Mouse (Mus musculus): Measurements from ENCODE around the gene Tbc1d13. TPM values are rescaled to one million over a fixed set of nuclear protein-coding genes. Genes with fewer than 3 reads are reported as not detected.

The Tbc1d13 gene
- total RNA-seq, 2 experiments from 2014 or later: 49.6 to 53.3 TPM

DNA sequence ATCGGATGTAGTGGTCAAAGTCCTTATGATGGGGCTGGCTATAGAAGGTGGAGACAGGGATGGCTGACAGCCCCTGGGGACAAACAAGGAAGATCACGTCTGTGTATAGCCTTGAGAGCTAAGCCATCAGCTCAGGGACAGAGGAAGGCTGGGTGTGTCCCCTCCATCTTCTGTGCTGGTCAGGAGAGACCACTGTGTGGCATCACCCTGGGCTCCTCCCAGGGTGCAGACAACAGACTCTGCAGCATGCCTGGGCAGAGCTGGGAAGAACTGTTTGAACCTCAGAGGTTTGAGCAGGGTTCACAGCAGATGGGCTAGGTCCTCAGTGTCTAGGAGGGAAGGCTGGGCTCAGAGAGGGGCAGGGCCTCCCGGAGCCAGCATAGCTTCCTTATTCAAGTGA is 52.1 kb downstream of the Tbc1d13 start:
- no peak for TF ChIP-seq CTCF (IDR thresholded peaks at IDR 0.05)
- intact Hi-C loops (cut with DNase I): no loop called here
- DNase-seq (ENCODE audit: extremely low spot score in 1 of 2, low spot score in 2 of 2): no peak
- no peak overlapping the region for H3K4me3 ChIP-seq
- H3K27ac ChIP-seq: no peak overlapping the region

- no peak for DNase-seq (ENCODE audit: extremely low spot score in 1 of 2, low spot score in 2 of 2)
- intact Hi-C loops (cut with DNase I): no loop called here
- no peak overlapping the region for H3K4me3 ChIP-seq
- no peak for TF ChIP-seq CTCF (IDR thresholded peaks at IDR 0.05)
- no peak overlapping the region for H3K27ac ChIP-seq
These were observed 58.4 kb downstream of the Tbc1d13 start for GRCm38 (mm10) chr2:30191790-30192580.

DNA sequence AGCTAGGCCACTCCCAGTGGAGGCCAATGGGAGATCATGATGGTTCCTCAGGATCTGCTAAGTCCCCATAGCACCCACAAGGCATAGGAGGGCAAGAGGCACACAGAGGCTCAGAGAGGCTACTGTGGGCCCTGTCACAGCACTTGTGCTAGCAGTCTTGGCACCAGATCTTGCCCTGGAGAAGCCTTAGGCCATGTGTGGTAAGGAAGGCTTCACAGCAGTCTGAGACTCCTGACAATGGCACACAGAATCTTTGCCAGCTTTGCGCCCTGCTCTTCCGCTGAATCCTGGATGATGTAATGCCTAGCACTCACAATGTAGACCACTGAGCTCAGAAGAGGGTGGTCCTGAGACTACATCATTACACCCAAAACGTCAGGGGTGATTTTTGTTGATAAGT is 61.1 kb downstream of the Tbc1d13 start:
- no peak overlapping the region for H3K4me3 ChIP-seq
- H3K27ac ChIP-seq: no peak overlapping the region
- no peak for DNase-seq (ENCODE audit: extremely low spot score in 1 of 2, low spot score in 2 of 2)
- TF ChIP-seq CTCF (IDR thresholded peaks at IDR 0.05): no peak
- intact Hi-C loops (cut with DNase I): no loop called here

GRCm38 (mm10) chr2:30198021-30198420 is 64.5 kb downstream of the Tbc1d13 start:
- no peak overlapping the region for H3K4me3 ChIP-seq
- H3K27ac ChIP-seq: no peak overlapping the region
- DNase-seq (ENCODE audit: extremely low spot score in 1 of 2, low spot score in 2 of 2): no peak
- intact Hi-C loops (cut with DNase I): no loop called here
- TF ChIP-seq CTCF (IDR thresholded peaks at IDR 0.05): no peak

- intact Hi-C loops (cut with DNase I): no loop called here
- Histone ChIP-seq H3K4me3 (no peak overlapping the region), H3K27ac (no peak overlapping the region)
- no peak for DNase-seq (ENCODE audit: extremely low spot score in 1 of 2, low spot score in 2 of 2)
- TF ChIP-seq CTCF (IDR thresholded peaks at IDR 0.05): no peak
These were observed 66.4 kb downstream of the Tbc1d13 start for GRCm38 (mm10) chr2:30199984-30200383.

DNA sequence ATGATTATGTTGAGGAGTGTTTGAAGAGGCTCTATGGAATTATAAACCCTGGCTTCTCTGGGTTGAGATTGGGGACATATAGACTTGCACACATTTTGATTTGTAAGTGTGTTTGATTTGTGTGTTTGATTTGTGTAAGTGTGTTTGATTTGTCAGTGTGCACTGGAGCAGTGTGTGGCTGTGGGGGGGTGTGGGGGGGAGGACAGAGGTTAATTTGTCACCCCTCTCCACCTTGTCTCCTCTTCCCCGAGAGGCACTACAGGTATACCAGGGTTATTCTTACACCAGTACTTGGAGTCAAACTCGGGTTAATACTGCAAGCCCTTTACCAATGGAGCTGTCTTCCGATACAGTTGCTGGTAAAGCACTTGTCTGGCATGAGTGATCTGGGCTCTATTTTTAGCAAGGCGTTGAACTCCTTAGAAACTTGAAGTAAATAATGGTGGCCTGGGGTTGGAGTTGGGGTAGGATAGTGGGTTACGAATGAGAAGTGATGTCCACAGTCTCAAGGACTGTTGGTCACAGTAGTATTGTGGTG is 66.9 kb downstream of the Tbc1d13 start:
- no peak for DNase-seq (ENCODE audit: extremely low spot score in 1 of 2, low spot score in 2 of 2)
- no peak for TF ChIP-seq CTCF (IDR thresholded peaks at IDR 0.05)
- H3K27ac ChIP-seq: no peak overlapping the region
- H3K4me3 ChIP-seq: no peak overlapping the region
- intact Hi-C loops (cut with DNase I): no loop called here

Other genes with a start within 250 kb of the Tbc1d13 start
- 100 to 1,000 TPM in 1 of 2 experiments, 10 to 100 TPM in 1; 97.9 to 101 TPM for gene Odf2, start 244.5 kb upstream of the Tbc1d13 start, total RNA-seq (2021)
- 10 to 100 TPM; 46.5 to 48.1 TPM for gene Gle1, start 198.3 kb upstream of the Tbc1d13 start, total RNA-seq (2021)
- gene Sptan1, start 168.2 kb upstream of the Tbc1d13 start, total RNA-seq (2021): 100 to 1,000 TPM; 878 to 928 TPM
- 10 to 100 TPM; 40.7 to 41.0 TPM for gene Wdr34, start 84.9 kb upstream of the Tbc1d13 start, total RNA-seq (2021)
- 100 to 1,000 TPM; 191 to 192 TPM for gene Set, start 76.4 kb upstream of the Tbc1d13 start, total RNA-seq (2021)
- gene Pkn3, start 56.1 kb upstream of the Tbc1d13 start, total RNA-seq (2021): 1 to 10 TPM; 2.9 to 3.6 TPM
- gene Zdhhc12, start 40.1 kb upstream of the Tbc1d13 start, total RNA-seq (2021): 1 to 10 TPM; 5.4 to 7.0 TPM
- gene Zer1, start 9.2 kb upstream of the Tbc1d13 start, total RNA-seq (2021): 100 to 1,000 TPM; 163 to 171 TPM
- gene Endog, start 37.7 kb downstream of the Tbc1d13 start, total RNA-seq (2021): 10 to 100 TPM; 20.9 to 21.4 TPM
- gene Spout1, start 44.7 kb downstream of the Tbc1d13 start, total RNA-seq (2021): 10 to 100 TPM; 36.6 to 38.4 TPM
- gene Kyat1, start 72.1 kb downstream of the Tbc1d13 start, total RNA-seq (2021): 10 to 100 TPM; 14.3 to 15.2 TPM
- 10 to 100 TPM; 60.8 to 62.0 TPM for gene Lrrc8a, start 104.0 kb downstream of the Tbc1d13 start, total RNA-seq (2021)
- gene Gm28035, start 106.8 kb downstream of the Tbc1d13 start, total RNA-seq (2021): 10 to 100 TPM; 11.3 to 15.1 TPM
- 10 to 100 TPM; 21.7 to 27.3 TPM for gene Phyhd1, start 132.5 kb downstream of the Tbc1d13 start, total RNA-seq (2021)
- gene Gm28038, start 147.3 kb downstream of the Tbc1d13 start, total RNA-seq (2021): not detected
- gene Dolk, start 152.6 kb downstream of the Tbc1d13 start, total RNA-seq (2021): 10 to 100 TPM; 22.3 to 25.2 TPM
- 10 to 100 TPM; 21.8 to 23.5 TPM for gene Nup188, start 152.7 kb downstream of the Tbc1d13 start, total RNA-seq (2021)
- gene Sh3glb2, start 225.6 kb downstream of the Tbc1d13 start, total RNA-seq (2021): 100 to 1,000 TPM; 291 to 312 TPM
- gene Miga2, start 230.5 kb downstream of the Tbc1d13 start, total RNA-seq (2021): 100 to 1,000 TPM; 120 to 138 TPM

Data from left cerebral cortex, adult 2 months (tissue).